Mouse (Mus musculus) NIH3T3 (cell line): ENCODE measurements around the gene Fbxw4.

ENCODE experiments used
- DNase-seq: peaks from one replicate; pipeline ENCODE4 v3.0.0-alpha.2; 2012; ENCODE audit warnings: low read depth

Gene Fbxw4

GRCm38 (mm10) chr19:45659738-45660502 is at the start of gene Fbxw4:
Fbxw4 (minus strand) TSS chr19:45660312.
- DNase-seq: peak; percentile 77

- no peak for DNase-seq
Observed at GRCm38 (mm10) chr19:45708704-45709103, 48.6 kb upstream of the Fbxw4 start.

DNA sequence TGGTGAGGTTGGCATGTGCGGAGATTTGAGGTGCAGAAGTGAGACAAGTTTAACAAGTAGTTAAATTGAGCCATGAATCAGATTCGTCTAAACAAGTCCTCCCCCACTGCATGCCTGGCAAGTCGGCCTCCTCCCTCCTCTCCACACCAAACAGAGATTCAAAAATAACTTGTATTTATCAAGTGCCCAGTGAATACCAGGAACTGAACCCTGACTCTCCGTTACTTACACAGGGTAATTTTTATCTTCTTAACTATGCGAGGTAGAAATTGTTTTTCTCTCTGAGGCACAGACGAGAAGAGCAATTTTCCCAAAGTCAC is 36.1 kb upstream of the Fbxw4 start:
- DNase-seq: no peak

DNA sequence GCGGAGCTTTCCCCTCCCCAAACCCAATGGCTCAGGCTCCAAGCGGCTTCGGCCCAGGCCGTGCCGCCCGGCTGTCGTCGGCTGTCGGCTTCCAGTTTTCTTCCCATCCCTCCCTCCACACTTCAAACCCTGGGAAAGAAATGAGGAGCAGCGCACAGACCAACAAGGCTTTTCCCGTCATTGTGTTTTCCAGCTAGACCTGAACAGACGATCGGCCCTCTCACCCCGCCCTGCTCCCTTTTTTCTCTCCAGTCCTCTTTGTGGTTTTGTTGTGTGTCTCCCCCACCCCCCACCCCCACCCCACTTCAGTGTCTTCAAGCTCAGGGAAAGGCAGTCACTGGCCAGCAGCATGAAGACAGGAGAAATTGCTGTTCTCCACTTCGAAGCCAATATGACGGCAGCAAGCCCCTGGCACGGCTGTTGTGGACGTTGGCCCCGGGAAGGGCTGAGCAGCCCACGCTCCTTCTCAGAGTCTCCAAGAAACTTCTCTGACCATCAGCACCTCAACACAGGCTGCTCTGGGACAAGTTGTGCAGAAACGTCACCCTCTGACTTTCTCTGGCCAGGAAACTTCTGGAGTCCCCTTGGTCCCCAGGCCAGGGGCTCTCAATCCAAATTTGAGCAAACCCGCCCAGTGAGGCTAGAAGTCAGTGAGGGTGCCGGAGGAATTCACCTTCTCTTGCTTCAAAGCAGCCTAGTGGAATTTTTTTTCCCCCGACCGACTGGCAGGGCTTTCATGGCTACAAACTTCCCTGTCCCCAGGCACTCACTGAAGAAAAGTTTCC is 35.6 kb upstream of the Fbxw4 start:
- no peak for DNase-seq

GRCm38 (mm10) chr19:45694056-45694455 is 33.9 kb upstream of the Fbxw4 start:
- DNase-seq: no peak

DNA sequence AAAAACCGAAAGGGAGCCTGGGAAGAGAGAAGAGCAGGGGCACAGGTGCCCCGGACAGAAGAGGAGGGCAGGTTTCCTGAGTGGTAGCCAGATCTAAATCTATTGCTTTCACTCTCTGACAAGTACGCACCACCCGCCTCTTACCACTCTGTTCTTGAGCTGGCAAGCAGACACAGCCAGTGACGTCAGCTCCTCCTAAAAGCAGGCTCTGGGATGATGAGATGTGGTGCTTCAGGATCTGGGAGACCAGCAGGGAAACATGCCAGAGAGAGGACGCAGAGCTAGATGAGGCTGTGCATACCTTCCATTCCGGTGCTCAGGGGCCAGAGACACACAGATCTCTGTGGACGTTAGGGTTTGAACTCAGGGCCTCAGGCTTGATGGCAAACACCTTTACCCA is 32.1 kb upstream of the Fbxw4 start:
- DNase-seq: no peak

- peak; percentile 29 for DNase-seq
Observed at GRCm38 (mm10) chr19:45691001-45691535, 31.0 kb upstream of the Fbxw4 start.

GRCm38 (mm10) chr19:45687001-45687400 is 26.9 kb upstream of the Fbxw4 start:
- no peak for DNase-seq

GRCm38 (mm10) chr19:45683676-45684075 is 23.6 kb upstream of the Fbxw4 start:
- DNase-seq: no peak

DNA sequence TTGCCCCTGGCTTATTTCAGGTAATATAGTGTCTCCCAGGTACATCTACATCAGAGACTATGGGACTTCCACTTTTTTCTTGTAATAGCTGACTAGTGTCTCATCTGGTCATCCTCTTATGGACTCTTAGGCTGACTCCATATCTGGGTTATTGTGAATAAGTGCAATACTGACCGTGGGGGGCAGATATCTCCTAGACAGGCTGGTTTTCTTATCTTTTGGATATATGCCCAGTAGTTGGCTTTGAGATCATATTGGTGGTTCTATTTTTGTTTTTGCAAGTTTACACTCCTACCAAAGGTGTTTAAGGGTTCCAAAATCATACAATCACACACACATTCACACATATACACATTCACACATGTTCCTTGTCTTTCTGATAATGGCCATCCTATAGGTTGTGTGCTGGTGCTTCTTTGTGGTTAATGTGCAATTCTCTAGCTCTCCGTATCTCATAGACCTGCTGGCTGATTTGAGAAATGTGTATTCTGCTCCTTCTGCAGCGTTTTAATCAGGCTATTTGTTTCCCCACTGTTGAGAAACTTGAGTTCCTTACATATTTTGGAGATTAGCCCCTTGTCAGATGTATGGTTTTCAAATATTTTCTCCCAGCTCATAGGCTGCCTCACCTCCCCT is 20.5 kb upstream of the Fbxw4 start:
- DNase-seq: peak; percentile 36

DNA sequence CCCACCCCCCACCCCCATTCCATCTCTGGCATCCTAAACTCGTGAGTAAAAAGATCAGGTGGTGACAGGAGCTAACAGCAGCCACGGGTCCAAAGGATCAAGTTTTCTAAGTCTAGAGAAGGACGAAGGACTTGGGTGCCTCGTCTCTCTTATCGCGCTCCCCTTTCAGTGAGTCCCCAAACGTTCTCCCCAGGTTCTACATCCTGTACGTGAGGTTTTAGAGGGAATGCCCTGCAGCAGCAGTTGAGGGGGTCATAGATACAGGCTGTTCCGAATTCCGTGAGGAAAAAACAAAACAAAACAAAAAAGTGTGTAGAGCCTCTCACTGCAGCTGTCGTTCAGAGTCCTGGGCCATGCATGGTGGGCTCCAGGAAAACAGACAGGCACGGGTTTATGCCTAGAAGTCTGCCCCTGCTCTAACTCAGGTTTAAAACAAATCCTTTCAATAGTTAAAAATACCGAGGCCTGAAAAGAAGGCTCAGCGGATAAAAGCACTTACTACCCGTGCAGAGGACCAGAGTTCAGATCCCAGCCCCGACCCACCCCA is 16.7 kb upstream of the Fbxw4 start:
- DNase-seq: no peak

- peak; percentile 24 for DNase-seq
Observed at GRCm38 (mm10) chr19:45675720-45676581, 15.8 kb upstream of the Fbxw4 start.

DNA sequence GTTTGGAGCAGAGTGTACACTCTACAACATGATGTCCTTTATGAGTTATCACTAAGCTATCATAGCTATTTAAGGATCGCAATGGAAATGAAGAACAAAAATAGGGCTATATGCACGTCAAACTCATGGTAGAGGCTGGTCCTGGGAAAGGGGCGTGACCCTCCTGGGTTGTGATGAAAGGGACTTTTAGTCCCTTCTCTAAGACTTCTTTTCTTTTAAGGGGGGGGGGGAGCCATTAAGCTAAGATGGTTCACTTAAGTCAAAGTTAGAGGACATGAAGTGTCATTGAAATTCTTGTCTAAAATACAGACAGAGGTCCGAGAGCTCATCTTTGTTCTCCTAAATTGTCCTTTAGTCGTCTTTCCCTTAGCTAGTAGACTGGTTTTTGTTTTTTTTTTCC is 15.1 kb upstream of the Fbxw4 start:
- DNase-seq: no peak

- no peak for DNase-seq
Observed at GRCm38 (mm10) chr19:45672971-45673370, 12.9 kb upstream of the Fbxw4 start.

DNA sequence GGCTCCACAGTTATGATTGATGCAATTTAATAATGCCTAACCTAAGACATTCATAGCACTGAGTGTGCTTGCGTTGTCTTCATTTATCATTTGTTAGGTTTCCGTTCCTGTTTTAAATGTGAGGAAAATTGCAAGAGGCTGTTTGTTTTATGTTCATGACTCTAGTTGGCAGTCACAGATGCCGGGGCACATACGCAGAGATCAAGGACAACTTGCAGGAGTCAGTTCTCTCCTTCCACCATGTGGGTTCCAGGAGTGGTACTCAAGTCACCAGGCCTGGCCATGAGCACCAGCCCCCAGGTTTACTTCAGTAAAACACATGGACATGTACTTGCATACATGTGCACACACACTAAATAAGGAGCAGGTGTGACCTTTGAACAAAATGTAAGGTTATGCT is 8.9 kb upstream of the Fbxw4 start:
- no peak for DNase-seq

DNA sequence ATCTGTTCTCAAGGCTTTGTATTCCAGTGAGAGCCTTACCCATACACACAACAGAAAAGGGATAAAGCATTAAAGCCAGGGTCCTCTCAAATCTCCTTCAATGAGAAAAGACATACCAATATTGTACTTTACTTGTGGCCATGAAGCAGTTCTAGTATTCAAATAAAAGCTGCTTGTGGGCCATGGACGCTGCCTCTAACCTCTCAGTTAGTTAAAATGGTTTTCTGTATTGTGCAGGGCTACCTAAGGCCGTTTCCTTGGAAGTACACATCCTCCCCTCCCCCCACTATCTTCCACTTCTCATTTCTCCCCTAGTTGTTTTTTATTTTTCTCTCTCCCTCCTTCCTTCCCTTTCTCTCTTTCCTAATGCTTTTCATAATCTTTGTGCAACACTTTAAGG is 3.7 kb upstream of the Fbxw4 start:
- no peak for DNase-seq

DNA sequence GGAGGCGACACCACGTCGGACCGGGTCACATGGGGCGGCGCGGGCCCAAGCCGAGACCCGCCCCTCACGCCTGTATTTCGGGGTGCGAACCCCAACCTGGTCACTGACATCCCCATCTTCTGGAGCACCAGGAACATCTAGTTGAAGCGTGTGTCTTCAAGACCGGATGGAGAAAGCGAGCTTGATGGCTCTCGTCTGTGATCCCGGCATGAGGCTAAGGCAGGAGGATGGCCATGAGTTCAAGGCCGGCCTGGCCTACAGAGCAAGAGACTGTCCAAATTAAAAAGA is 335 bp upstream of the Fbxw4 start:
- DNase-seq: peak; percentile 84

DNA sequence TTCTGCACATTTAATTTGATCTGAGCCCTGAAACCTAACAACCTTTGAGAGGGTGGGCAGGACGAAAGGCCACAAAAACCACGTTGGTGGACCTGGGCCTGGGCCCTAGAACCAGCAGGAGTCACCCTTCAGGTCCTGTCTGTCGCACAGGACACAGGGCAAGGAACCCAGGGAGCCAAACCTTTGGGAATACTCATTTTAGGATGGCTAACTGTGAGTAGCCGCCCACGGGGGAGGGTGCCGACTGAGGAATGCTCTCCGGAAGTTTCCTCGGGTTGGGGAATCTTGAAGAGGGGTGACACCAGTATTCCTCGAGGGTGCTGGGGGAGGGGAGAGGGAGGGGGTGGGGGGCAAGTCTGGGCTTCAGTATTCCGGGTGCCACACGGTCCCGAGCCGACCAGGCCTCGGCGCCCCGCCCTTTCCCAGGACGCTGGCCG is 793 bp downstream of the Fbxw4 start:
- DNase-seq: no peak

DNA sequence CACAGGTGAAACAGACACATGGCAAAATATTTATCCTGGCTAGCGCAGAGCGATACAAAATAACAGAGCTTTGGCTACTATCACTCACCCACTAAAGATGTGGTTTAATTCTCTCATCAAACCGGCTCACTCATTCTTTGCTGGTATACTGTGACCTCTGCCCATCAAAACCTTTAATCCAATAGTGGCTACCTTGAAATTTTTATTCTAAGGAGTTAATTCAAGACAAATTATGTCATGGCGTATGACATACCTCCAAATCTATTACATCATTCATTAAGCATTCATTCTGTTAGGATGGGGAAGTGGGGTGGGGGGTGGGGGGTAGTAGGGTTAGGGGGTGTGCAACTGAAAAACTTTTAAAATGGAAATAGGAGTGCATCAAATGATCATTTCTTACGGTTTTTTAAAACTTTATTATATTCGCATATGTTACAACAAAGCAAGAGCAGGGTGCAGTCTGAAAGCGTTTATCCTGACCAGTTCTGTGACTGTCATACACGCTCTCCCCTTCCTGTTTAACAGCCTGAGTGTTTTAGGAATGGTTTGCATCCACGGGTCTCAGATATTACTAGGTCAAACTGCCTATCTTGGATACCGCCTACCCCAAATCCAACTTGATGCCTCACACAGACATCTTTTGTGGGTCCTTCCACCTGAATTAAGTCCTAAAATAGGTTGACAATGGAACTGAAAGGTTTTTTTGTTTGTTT is 1.4 kb downstream of the Fbxw4 start:
- peak; percentile 30 for DNase-seq

DNA sequence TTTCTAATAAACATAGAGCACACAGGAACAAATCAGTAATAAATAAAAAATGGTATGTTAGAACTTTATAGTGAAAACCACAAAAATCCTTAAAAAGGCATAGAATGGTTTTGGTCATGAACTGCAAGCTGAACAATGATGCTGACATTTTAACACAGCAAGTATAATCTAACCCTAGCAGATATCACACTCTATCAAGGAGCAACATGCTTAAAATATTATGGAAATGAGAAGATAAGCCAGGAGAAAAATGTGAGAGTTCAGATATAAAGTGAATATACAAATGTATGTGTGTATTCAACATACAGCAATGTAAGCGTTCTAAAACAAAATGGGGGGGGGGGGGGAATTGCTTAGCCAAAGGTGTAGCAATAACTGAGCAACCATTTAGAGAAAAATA is 2.3 kb downstream of the Fbxw4 start:
- DNase-seq: no peak
